Mouse (Mus musculus): ENCODE measurements at regions not wholly inside any gene's neighbourhood (a gene's known extent, or its start where the extent isn't known, plus 50 kb on each side); places are given as distances from the start of the nearest gene placed in this dataset.

GRCm38 (mm10) chr6:117508860-117509259, 332.1 kb upstream of the Zfp637 start:
- WGBS: 92% methylated on average over 6 of the region's 6 CpGs
- Histone ChIP-seq H3K27ac (ENCODE audit: low read length) (no peak overlapping the region), H3K4me2 (ENCODE audit: low read length) (no peak overlapping the region), H3K36me3 (ENCODE audit: control insufficient read depth, insufficient read depth, low read length) (no peaks in the 10 kb centered on the region), H3K4me3 (ENCODE audit: low read depth, low read length) (no peak overlapping the region), H3K4me1 (ENCODE audit: control insufficient read depth, insufficient read depth, low read length) (no peaks in the 10 kb centered on the region), H3K27me3 (ENCODE audit: control insufficient read depth, insufficient read depth, low read depth, low read length) (no peaks in the 10 kb centered on the region), H3K9ac (ENCODE audit: low read depth, low read length) (no peak overlapping the region), H3K9me3 (replicated peaks; ENCODE audit: control insufficient read depth, low read length, poor library complexity, severe bottlenecking) (no peaks in the 10 kb centered on the region)
- ATAC-seq: no peak

DNA sequence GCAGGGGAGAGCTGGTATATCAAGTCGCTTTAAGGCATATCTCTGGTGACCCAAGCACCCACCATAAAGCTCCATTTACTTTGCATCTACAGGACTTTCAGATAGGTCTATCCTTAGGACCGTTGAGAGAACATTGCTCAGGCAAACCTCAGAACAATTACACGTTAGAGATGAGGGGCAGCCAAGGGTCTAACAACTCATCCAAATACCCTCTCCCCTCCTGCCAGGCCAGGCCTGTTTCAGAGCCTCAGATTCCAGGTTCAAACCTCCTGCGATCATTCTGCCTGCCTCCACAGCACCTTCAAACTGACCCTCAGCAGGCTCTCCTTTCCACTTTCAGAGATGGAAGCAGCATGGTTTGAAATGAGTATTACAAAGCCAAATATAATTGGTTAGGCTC, 331.0 kb upstream of the Zfp637 start:
- H3K27me3 ChIP-seq (ENCODE audit: control insufficient read depth, insufficient read depth, low read depth, low read length): no peaks in the 10 kb centered on the region
- no peak overlapping the region for H3K4me2 ChIP-seq (ENCODE audit: low read length)
- no peaks in the 10 kb centered on the region for H3K9me3 ChIP-seq (replicated peaks; ENCODE audit: control insufficient read depth, low read length, poor library complexity, severe bottlenecking)
- no peak for ATAC-seq
- H3K4me1 ChIP-seq (ENCODE audit: control insufficient read depth, insufficient read depth, low read length): no peaks in the 10 kb centered on the region
- WGBS: 92% methylated on average over 4 of the region's 4 CpGs
- no peak overlapping the region for H3K27ac ChIP-seq (ENCODE audit: low read length)
- no peak overlapping the region for H3K9ac ChIP-seq (ENCODE audit: low read depth, low read length)
- H3K4me3 ChIP-seq (ENCODE audit: low read depth, low read length): no peak overlapping the region
- no peaks in the 10 kb centered on the region for H3K36me3 ChIP-seq (ENCODE audit: control insufficient read depth, insufficient read depth, low read length)

- 82% methylated on average over 5 of the region's 5 CpGs for WGBS
- Histone ChIP-seq H3K4me1 (ENCODE audit: control insufficient read depth, insufficient read depth, low read length) (no peaks in the 10 kb centered on the region), H3K4me3 (ENCODE audit: low read depth, low read length) (no peak overlapping the region), H3K27me3 (ENCODE audit: control insufficient read depth, insufficient read depth, low read depth, low read length) (no peaks in the 10 kb centered on the region), H3K4me2 (ENCODE audit: low read length) (no peak overlapping the region), H3K9me3 (replicated peaks; ENCODE audit: control insufficient read depth, low read length, poor library complexity, severe bottlenecking) (no peaks in the 10 kb centered on the region), H3K9ac (ENCODE audit: low read depth, low read length) (no peak overlapping the region), H3K27ac (ENCODE audit: low read length) (no peak overlapping the region), H3K36me3 (ENCODE audit: control insufficient read depth, insufficient read depth, low read length) (no peaks in the 10 kb centered on the region)
- no peak for ATAC-seq
Observed at GRCm38 (mm10) chr6:117514831-117515230, 326.1 kb upstream of the Zfp637 start.

GRCm38 (mm10) chr6:117516906-117517305, 324.1 kb upstream of the Zfp637 start:
- no peak overlapping the region for H3K4me2 ChIP-seq (ENCODE audit: low read length)
- no peak overlapping the region for H3K27ac ChIP-seq (ENCODE audit: low read length)
- no peaks in the 10 kb centered on the region for H3K36me3 ChIP-seq (ENCODE audit: control insufficient read depth, insufficient read depth, low read length)
- H3K27me3 ChIP-seq (ENCODE audit: control insufficient read depth, insufficient read depth, low read depth, low read length): no peaks in the 10 kb centered on the region
- no peaks in the 10 kb centered on the region for H3K4me1 ChIP-seq (ENCODE audit: control insufficient read depth, insufficient read depth, low read length)
- no peak for ATAC-seq
- 87% methylated on average over 7 of the region's 7 CpGs for WGBS
- no peaks in the 10 kb centered on the region for H3K9me3 ChIP-seq (replicated peaks; ENCODE audit: control insufficient read depth, low read length, poor library complexity, severe bottlenecking)
- H3K9ac ChIP-seq (ENCODE audit: low read depth, low read length): no peak overlapping the region
- no peak overlapping the region for H3K4me3 ChIP-seq (ENCODE audit: low read depth, low read length)

DNA sequence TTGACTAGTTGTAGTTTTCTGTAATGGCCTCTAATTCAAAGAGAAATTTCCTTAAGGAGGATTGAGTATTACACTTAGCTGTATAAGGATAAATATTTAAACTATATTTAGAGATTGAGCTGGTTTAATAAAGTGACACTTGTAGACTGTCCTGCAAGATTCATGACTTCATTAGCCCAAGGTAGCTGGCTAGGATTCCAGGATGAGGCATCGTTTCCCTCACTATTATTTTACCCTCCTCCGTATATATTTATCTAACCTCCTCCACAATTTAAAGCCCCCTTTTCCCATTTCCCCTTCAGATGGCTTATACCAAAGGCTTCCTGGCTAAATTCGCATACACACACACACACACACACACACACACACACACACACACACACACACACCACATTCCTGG, 322.0 kb upstream of the Zfp637 start:
- Histone ChIP-seq H3K36me3 (ENCODE audit: control insufficient read depth, insufficient read depth, low read length) (no peaks in the 10 kb centered on the region), H3K4me2 (ENCODE audit: low read length) (no peak overlapping the region), H3K4me3 (ENCODE audit: low read depth, low read length) (no peak overlapping the region), H3K9me3 (replicated peaks; ENCODE audit: control insufficient read depth, low read length, poor library complexity, severe bottlenecking) (no peaks in the 10 kb centered on the region), H3K27me3 (ENCODE audit: control insufficient read depth, insufficient read depth, low read depth, low read length) (no peaks in the 10 kb centered on the region), H3K9ac (ENCODE audit: low read depth, low read length) (no peak overlapping the region), H3K4me1 (ENCODE audit: control insufficient read depth, insufficient read depth, low read length) (no peaks in the 10 kb centered on the region), H3K27ac (ENCODE audit: low read length) (no peak overlapping the region)
- WGBS: 90% methylated on average over 3 of the region's 3 CpGs
- ATAC-seq: no peak

GRCm38 (mm10) chr6:117519466-117519865, 321.5 kb upstream of the Zfp637 start:
- WGBS: 97% methylated on average over 1 of the region's 1 CpGs
- Histone ChIP-seq H3K4me3 (ENCODE audit: low read depth, low read length) (no peak overlapping the region), H3K27ac (ENCODE audit: low read length) (no peak overlapping the region)

GRCm38 (mm10) chr6:117526161-117526935, 314.6 kb upstream of the Zfp637 start:
- Histone ChIP-seq H3K9me3 (replicated peaks; ENCODE audit: control insufficient read depth, low read length, poor library complexity, severe bottlenecking) (no peaks in the 10 kb centered on the region), H3K27ac (ENCODE audit: low read length) (no peak overlapping the region), H3K9ac (ENCODE audit: low read depth, low read length) (no peak overlapping the region), H3K36me3 (ENCODE audit: control insufficient read depth, insufficient read depth, low read length) (no peaks in the 10 kb centered on the region), H3K27me3 (ENCODE audit: control insufficient read depth, insufficient read depth, low read depth, low read length) (no peaks in the 10 kb centered on the region), H3K4me2 (ENCODE audit: low read length) (no peak overlapping the region), H3K4me3 (ENCODE audit: low read depth, low read length) (no peak overlapping the region), H3K4me1 (ENCODE audit: control insufficient read depth, insufficient read depth, low read length) (no peaks in the 10 kb centered on the region)
- ATAC-seq: no peak
- 79% methylated on average over 22 of the region's 22 CpGs for WGBS

More at GRCm38 (mm10) chr6:117519466-117519865, 321.5 kb upstream of the Zfp637 start:
- no peaks in the 10 kb centered on the region for H3K4me1 ChIP-seq (ENCODE audit: control insufficient read depth, insufficient read depth, low read length)
- no peak overlapping the region for H3K4me2 ChIP-seq (ENCODE audit: low read length)
- H3K36me3 ChIP-seq (ENCODE audit: control insufficient read depth, insufficient read depth, low read length): no peaks in the 10 kb centered on the region
- no peak overlapping the region for H3K9ac ChIP-seq (ENCODE audit: low read depth, low read length)
- no peaks in the 10 kb centered on the region for H3K9me3 ChIP-seq (replicated peaks; ENCODE audit: control insufficient read depth, low read length, poor library complexity, severe bottlenecking)
- H3K27me3 ChIP-seq (ENCODE audit: control insufficient read depth, insufficient read depth, low read depth, low read length): no peaks in the 10 kb centered on the region
- ATAC-seq: no peak

DNA sequence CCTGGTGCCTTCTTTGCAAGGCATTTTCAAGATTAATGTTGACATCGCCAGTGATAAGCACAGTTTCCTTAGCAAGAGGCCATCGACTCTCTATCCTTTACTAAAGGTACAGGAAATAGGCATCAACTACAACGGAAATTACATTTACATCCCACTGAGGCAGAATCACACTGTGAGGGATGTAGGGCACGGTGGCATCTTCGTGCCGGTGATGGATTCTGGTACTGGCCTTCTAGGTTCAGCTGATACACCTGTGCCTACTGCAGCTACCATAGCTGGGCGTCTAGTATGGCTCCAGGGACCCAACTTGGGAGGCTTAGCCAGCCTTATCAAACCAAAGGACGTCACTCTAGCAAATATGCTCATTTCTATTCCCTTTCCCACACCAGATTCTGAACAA, 313.5 kb upstream of the Zfp637 start:
- Histone ChIP-seq H3K9me3 (replicated peaks; ENCODE audit: control insufficient read depth, low read length, poor library complexity, severe bottlenecking) (no peaks in the 10 kb centered on the region), H3K27me3 (ENCODE audit: control insufficient read depth, insufficient read depth, low read depth, low read length) (no peaks in the 10 kb centered on the region), H3K27ac (ENCODE audit: low read length) (no peak overlapping the region), H3K4me1 (ENCODE audit: control insufficient read depth, insufficient read depth, low read length) (no peaks in the 10 kb centered on the region), H3K36me3 (ENCODE audit: control insufficient read depth, insufficient read depth, low read length) (no peaks in the 10 kb centered on the region), H3K4me3 (ENCODE audit: low read depth, low read length) (no peak overlapping the region), H3K4me2 (ENCODE audit: low read length) (no peak overlapping the region), H3K9ac (ENCODE audit: low read depth, low read length) (no peak overlapping the region)
- 90% methylated on average over 8 of the region's 8 CpGs for WGBS
- ATAC-seq: no peak

DNA sequence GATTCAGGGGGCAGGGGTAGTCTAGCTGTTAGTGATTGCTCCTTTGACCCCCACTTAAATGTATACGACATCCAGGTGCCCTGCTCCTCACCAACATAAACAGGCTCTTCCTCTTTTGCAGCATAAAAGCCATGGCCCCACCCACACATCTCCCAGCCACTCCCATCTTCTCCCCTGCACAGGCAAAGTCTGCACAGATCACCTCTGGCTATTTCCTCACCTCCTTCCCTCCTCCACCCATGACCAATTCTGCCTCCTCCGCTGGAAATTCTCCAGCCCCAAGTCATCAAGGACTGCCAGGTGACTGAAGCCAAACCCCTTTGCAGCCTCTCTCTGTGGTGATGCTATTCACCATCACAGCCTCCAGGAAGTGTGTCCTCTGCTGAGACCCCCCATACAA, 306.8 kb upstream of the Zfp637 start:
- Histone ChIP-seq H3K4me3 (ENCODE audit: low read depth, low read length) (no peak overlapping the region), H3K4me2 (ENCODE audit: low read length) (no peak overlapping the region), H3K36me3 (ENCODE audit: control insufficient read depth, insufficient read depth, low read length) (no peaks in the 10 kb centered on the region), H3K9ac (ENCODE audit: low read depth, low read length) (no peak overlapping the region), H3K4me1 (ENCODE audit: control insufficient read depth, insufficient read depth, low read length) (no peaks in the 10 kb centered on the region), H3K27ac (ENCODE audit: low read length) (no peak overlapping the region), H3K9me3 (replicated peaks; ENCODE audit: control insufficient read depth, low read length, poor library complexity, severe bottlenecking) (no peaks in the 10 kb centered on the region), H3K27me3 (ENCODE audit: control insufficient read depth, insufficient read depth, low read depth, low read length) (no peaks in the 10 kb centered on the region)
- WGBS: 58% methylated on average over 2 of the region's 2 CpGs
- ATAC-seq: no peak
